Mouse (Mus musculus): Measurements from ENCODE around the gene Ppp2r5c.

GRCm38 (mm10) chr12:110485585-110486331 is 38.8 kb downstream of the Ppp2r5c start:
- TF ChIP-seq POLR2A (IDR thresholded peaks at IDR 0.05; ENCODE audit: borderline replicate concordance, insufficient read depth, low read length) = peak; percentile 27; the same call in 1 of the 2 replicates
- no peak for TF ChIP-seq CTCF (IDR thresholded peaks at IDR 0.05; ENCODE audit: borderline replicate concordance, insufficient read depth, low read depth, low read length)
